Mouse (Mus musculus) right cerebral cortex, postnatal 4 days (tissue): ENCODE measurements around the gene Mapk10.
A peak's percentile ranks its signal among the peaks of the same experiment; 100 is the strongest.
"Not testable (repeated sequence)": the region's sequence is repeated elsewhere in the genome, so short reads cannot be mapped to it uniquely, and the experiment has no call there.

Experiments used
- DNase-seq: peaks from one replicate; pipeline ENCODE4 v3.0.0-alpha.2; 2022

Mapk10 gene

DNA sequence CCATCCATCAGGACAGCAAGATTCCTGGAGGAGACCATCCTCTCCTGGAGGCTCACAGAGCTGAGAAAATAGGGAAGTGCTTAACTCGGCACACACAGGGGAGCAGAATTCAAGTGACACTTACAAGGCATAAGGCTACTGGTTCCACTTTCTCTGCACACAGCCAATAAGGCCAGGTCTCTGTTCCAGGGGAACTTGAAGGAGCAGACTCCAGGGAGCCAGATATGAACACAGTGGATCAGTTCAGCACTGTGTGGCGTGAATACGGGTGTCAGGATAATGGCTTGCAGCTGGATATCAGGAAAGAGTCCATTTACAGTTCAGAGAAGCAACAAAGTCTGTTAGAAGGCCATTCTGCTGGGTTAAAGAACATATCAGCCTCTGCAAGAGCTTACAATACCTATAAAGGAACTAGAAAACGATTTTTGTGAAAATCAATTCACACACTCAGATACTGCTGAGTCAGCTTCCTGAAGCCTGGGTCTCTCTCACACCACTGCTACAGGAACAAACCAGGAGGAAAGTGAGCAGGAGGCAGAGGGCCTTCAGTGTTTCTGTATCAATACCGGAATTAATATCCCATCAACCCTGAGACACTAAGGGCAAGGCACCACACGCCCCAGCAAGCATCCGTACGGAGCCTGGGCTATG lies 263.9 kb downstream of the Mapk10 start:
- DNase-seq: no peak

GRCm38 (mm10) chr5:102946625-102947024 lies 264.5 kb downstream of the Mapk10 start:
- no peak for DNase-seq

DNA sequence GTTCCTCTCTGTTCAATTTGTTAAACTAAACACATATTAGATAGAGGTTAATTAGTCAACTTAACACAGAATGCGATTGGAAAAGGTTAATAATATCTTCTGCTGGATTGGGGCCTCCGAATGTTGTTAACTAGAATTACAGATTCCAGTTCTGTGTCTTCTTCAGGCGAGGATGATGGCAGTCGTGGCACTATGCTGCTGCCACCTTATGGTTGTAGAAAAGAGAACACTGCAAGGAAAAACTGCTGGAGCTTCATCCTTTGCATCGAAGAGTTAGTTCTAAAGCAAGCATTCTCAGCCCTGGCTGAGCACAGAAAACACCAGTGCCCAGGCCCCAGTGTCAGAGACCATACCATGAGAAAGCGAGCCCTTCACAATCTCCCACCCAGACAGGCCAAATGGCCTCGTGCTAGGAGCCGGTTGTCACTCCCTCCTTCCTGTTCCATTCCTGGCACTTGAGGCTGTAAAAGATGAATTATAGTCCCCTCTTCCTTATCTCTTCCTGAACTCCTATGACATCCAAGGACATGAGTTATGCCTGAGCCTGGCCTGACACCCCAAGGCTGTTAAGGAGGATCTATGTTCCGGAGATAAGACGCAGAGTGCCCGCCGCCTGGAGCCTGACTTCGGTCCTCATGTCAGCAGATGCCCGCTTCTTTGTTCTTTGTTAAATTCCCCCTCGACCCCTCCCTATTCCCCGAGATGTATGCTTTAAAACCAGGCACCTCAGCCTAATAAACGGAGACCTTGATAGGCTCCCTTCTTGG lies 267.1 kb downstream of the Mapk10 start:
- not testable (repeated sequence) for DNase-seq

GRCm38 (mm10) chr5:102930161-102930560 lies 281.0 kb downstream of the Mapk10 start:
- no peak for DNase-seq

GRCm38 (mm10) chr5:102926786-102927185 lies 284.3 kb downstream of the Mapk10 start:
- DNase-seq: no peak

DNA sequence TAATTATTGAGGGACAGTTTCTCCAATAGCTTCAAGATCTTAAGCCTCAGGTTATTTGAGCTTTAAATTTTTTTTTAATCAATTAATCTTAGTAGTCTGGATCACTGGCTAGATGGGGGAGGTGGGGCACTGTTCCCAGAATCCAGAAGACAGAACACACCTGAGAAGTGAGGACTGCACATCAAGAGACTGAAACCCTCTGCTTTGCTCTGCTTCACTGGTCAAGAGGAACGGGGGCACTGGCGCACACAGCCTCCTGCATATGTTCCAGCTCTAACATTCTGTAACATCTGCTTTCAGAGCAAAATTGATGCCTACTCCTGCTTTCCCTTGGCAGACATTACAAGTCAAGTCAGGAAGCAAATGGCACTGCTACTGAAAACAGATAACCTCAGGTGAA lies 290.9 kb downstream of the Mapk10 start:
- DNase-seq: no peak

- DNase-seq: no peak
Measured at GRCm38 (mm10) chr5:102905441-102906211, 305.5 kb downstream of the Mapk10 start.

- no peak for DNase-seq
Measured at GRCm38 (mm10) chr5:102904066-102904465, 307.1 kb downstream of the Mapk10 start.

- DNase-seq: no peak
Measured at GRCm38 (mm10) chr5:102903487-102903886, 307.6 kb downstream of the Mapk10 start.

DNA sequence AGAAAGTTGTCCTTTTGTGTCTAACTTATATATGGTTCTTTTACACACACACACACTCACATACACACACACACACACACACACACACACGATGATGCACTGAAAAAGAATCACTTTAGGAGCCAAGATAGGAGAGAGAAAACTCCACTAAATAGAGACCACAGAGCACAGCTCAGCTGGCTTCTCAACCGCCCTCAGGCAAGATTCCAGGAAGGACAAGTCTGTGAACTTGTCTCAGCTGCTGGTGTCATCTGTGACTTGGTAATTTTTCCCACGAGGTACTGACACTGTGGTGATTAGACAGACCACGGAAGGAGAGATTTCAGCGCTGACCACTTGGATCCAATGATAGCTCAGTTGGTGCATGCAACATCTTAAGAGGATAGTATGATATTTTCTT lies 310.0 kb downstream of the Mapk10 start:
- no peak for DNase-seq

- DNase-seq: no peak
Measured at GRCm38 (mm10) chr5:102899680-102900215, 311.4 kb downstream of the Mapk10 start.

GRCm38 (mm10) chr5:102898301-102898700 lies 312.8 kb downstream of the Mapk10 start:
- DNase-seq: no peak

- no peak for DNase-seq
Measured at GRCm38 (mm10) chr5:102892226-102892625, 318.9 kb downstream of the Mapk10 start.

GRCm38 (mm10) chr5:102889163-102889488 lies 322.0 kb downstream of the Mapk10 start:
- no peak for DNase-seq

DNA sequence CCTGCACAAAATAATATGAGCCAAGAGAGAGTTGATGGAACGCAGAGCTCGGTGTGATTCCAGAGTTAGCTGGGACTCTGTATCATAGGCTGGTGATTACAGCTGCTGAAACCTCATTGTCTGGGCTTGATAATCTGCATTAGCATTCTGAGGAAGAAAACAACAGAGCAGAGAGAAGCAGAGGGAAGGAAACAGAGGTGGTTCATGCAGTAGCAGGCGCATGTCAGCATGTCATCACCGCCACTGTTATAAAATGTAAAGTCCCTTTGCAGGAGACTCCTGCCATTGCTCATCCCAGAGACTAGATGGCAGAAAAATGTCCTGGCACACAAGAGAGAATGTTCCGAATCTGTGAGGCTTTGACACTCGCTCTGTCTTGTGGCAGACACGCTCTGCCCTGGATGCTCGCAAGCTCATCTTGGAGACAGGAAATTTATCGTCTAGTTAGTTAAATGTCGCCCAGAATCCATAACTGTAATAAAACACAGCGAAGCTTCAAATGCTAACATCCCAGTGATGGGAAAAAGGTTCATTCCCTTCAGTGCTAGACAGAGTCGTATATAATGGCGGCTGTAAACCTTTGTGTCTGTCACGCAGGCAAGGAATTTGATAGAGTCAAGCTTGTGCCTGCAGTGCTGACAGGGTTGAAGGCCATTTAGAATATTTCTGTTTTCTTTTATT lies 322.5 kb downstream of the Mapk10 start:
- DNase-seq: no peak

- DNase-seq: no peak
Measured at GRCm38 (mm10) chr5:102875628-102876027, 335.5 kb downstream of the Mapk10 start.

GRCm38 (mm10) chr5:102874605-102875298 lies 336.4 kb downstream of the Mapk10 start:
- DNase-seq: peak; percentile 33

GRCm38 (mm10) chr5:102872996-102873395 lies 338.1 kb downstream of the Mapk10 start:
- not testable (repeated sequence) for DNase-seq

GRCm38 (mm10) chr5:102868196-102868595 lies 342.9 kb downstream of the Mapk10 start:
- no peak for DNase-seq

DNA sequence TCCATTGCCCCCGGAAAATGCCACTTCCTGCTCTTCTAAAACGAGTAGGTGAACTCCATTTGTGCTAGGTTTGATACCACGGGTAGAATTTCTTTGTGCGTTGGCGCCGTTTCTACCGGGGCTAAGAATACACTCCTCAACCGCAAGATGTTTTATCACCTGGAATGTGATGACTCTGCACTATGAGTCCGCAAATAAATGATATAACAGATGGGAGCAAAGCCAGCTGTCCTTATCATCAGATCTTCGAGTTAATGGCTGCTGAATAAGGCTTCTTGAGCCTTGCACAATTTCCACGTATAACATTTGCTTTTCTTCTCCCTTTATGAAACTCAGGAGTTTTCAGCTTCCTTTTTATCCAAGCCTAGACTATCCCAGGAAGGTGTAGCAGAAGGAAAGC lies 351.4 kb downstream of the Mapk10 start:
- no peak for DNase-seq

DNA sequence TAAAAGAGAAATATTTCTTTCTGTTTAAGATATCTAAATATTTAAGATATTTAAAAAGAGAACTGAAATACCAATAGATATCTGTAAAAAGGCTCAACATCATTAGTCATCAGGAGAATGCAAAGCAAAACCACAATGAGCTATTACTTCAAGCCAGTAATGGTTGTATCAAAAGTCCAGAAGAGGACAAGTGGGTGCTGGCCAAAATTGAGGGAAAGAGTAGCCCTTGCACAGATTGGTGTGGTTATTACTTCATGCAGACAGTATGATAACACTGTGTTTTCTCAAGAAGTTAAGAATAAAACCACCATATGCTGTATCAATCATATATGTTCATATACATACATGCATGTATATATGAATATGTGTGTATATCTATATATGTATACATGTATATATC lies 353.1 kb downstream of the Mapk10 start:
- no peak for DNase-seq
